Comparison of ENCODE assay signal across 28 mouse cellular contexts in the genomic region with DNA sequence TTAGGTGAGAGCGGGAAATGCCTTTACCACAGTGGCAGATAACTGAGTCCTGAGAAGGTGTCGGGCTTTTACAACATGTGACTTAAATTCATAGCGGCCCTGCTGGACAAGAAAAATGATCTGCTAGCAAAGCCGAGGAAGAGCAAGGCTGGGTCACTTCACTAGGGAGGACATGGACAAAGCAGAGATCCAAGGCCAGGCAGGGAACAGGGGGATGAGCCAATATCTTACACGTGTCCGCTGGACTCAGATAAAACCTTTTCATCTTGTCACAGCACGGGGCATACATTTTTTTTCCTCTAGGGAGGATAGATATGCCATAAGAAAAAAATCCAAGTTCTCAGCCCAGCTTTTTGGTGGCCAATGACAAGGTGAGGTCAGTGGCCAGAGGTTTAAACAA.
A peak's percentile ranks its signal among the peaks of the same experiment; 100 is the strongest.
DNase-seq lines count a peak whose midpoint lies in the region; ATAC-seq and TF ChIP-seq lines count a peak whose summit lies in the region.
"Had no signal": no experiment of that assay in that cellular context is flagged by ENCODE, and none has a peak within 500 bp of the region (broad histone marks: within the 10 kb centered on the region; RNA-seq: fewer than 3 reads in every experiment).

No protein-coding gene starts in this region.

- H3K27ac ChIP-seq in forebrain, embryonic 10.5 days, result peak overlapping the region; percentile 35; the same call in 1 of the 2 replicates
- no peak overlapping the region for H3K27ac ChIP-seq in forebrain, embryonic 13.5 days
- H3K27ac ChIP-seq in lung, embryonic 15.5 days, result 0 out of 2 replicates have a peak overlapping the region, but pooled peaks have one; percentile 20
- H3K27ac ChIP-seq: heart, embryonic 10.5 days; hindbrain, embryonic 14.5 days; macrophage; midbrain, embryonic 10.5 days; neural tube, embryonic 13.5 days had no signal

- TF ChIP-seq CTCF in lung, adult 2 months (IDR thresholded peaks at IDR 0.05; ENCODE audit: insufficient read depth, low read length), result no peak

- no peaks in the 10 kb centered on the region for H3K9me3 ChIP-seq in forebrain, embryonic 10.5 days
- no peaks in the 10 kb centered on the region for H3K9me3 ChIP-seq in forebrain, embryonic 13.5 days (replicated peaks)
- H3K9me3 ChIP-seq in lung, embryonic 15.5 days, result no peaks in the 10 kb centered on the region
- H3K9me3 ChIP-seq: heart, embryonic 10.5 days; midbrain, embryonic 10.5 days; neural tube, embryonic 13.5 days had no signal

- H3K4me2 ChIP-seq in forebrain, embryonic 13.5 days, result no peak overlapping the region
- H3K4me2 ChIP-seq in lung, embryonic 15.5 days, result no peak overlapping the region
- H3K4me2 ChIP-seq: hindbrain, embryonic 14.5 days; liver, embryonic 11.5 days; neural tube, embryonic 13.5 days had no signal

- H3K36me3 ChIP-seq in forebrain, embryonic 10.5 days (replicated peaks), result no peaks in the 10 kb centered on the region
- H3K36me3 ChIP-seq in forebrain, embryonic 13.5 days (ENCODE audit: poor library complexity, severe bottlenecking), result no peaks in the 10 kb centered on the region
- no peaks in the 10 kb centered on the region for H3K36me3 ChIP-seq in lung, embryonic 15.5 days
- H3K36me3 ChIP-seq: heart, embryonic 10.5 days; midbrain, embryonic 10.5 days had no signal

- TF ChIP-seq POLR2A in lung, adult 2 months (IDR thresholded peaks at IDR 0.05; ENCODE audit: borderline replicate concordance, extremely low read depth, low read depth, low read length), result no peak

- no peak overlapping the region for H3K4me3 ChIP-seq in forebrain, embryonic 10.5 days
- H3K4me3 ChIP-seq in forebrain, embryonic 13.5 days, result no peak overlapping the region
- H3K4me3 ChIP-seq in lung, embryonic 15.5 days, result no peak overlapping the region
- no peak overlapping the region for H3K4me3 ChIP-seq in lung, adult 2 months (replicated peaks; ENCODE audit: extremely low read depth, low read depth, low read length)
- H3K4me3 ChIP-seq: erythroblast, embryonic 14.5 days; heart, embryonic 10.5 days; midbrain, embryonic 10.5 days; myocyte; neural tube, embryonic 13.5 days had no signal

- H3K27me3 ChIP-seq in forebrain, embryonic 10.5 days (ENCODE audit: poor library complexity, severe bottlenecking), result no peaks in the 10 kb centered on the region
- no peaks in the 10 kb centered on the region for H3K27me3 ChIP-seq in forebrain, embryonic 13.5 days
- no peaks in the 10 kb centered on the region for H3K27me3 ChIP-seq in lung, embryonic 15.5 days
- H3K27me3 ChIP-seq: neural tube, embryonic 13.5 days had no signal

- no peak for DNase-seq in forebrain, embryonic 10.5 days (ENCODE audit: extremely low spot score, low spot score)
- no peak for DNase-seq in lung, adult 2 months
- DNase-seq in adrenal gland, postnatal 14 days, result peak; percentile 56
- DNase-seq in testis, postnatal 14 days (ENCODE audit: low spot score), result peak; percentile 68
- DNase-seq: cerebellum, adult 11 months; cerebellum, postnatal 10 days; heart, postnatal 4 days; kidney, adult 18-20 months; liver, postnatal 0 days; retina, postnatal 1 day; right cerebral cortex, postnatal 25 days; spleen, adult 18-20 months; thymus, adult 2 months; thymus, postnatal 4 days had no signal

- no peak overlapping the region for H3K9ac ChIP-seq in forebrain, embryonic 13.5 days
- no peak overlapping the region for H3K9ac ChIP-seq in lung, embryonic 15.5 days
- H3K9ac ChIP-seq: hindbrain, embryonic 14.5 days; liver, postnatal 0 days; neural tube, embryonic 13.5 days had no signal

- WGBS in forebrain, embryonic 10.5 days, result 89% methylated on average over 7 of the region's 7 CpGs
- WGBS in forebrain, embryonic 13.5 days, result 89% methylated on average over 7 of the region's 7 CpGs
- 33% methylated on average over 7 of the region's 7 CpGs for WGBS in lung, embryonic 15.5 days
- 51% methylated on average over 7 of the region's 7 CpGs for WGBS in lung, adult 2 months

- ATAC-seq in forebrain, embryonic 13.5 days, result no peak
- no peak for ATAC-seq in lung, embryonic 15.5 days (ENCODE audit: borderline replicate concordance, extremely low read depth, low FRiP score, low TSS enrichment)
- ATAC-seq in megakaryocyte-erythroid progenitor cell, adult 5-6 weeks (replicated peaks; ENCODE audit: low FRiP score, low TSS enrichment, poor library complexity, severe bottlenecking), result no peak
- ATAC-seq: forebrain, embryonic 14.5 days; inflammation-experienced regulatory T-cells, adult 6 months; liver, postnatal 0 days; midbrain, embryonic 16.5 days had no signal

- peaks cover 18% of the 10 kb centered on the region for H3K4me1 ChIP-seq in forebrain, embryonic 10.5 days
- H3K4me1 ChIP-seq in forebrain, embryonic 13.5 days, result 0 out of 2 replicates have a peak, but pooled peaks cover 3% of the 10 kb centered on the region
- H3K4me1 ChIP-seq in lung, embryonic 15.5 days, result peaks cover 15% of the 10 kb centered on the region; the same call in 1 of the 2 replicates
- no peaks in the 10 kb centered on the region for H3K4me1 ChIP-seq in lung, adult 2 months (ENCODE audit: control insufficient read depth, insufficient read depth, low read length)
- H3K4me1 ChIP-seq: heart, embryonic 10.5 days; midbrain, embryonic 10.5 days; neural tube, embryonic 13.5 days had no signal

Comparison
In these comparisons a context has a peak if more than half of its experiments do, and no peak if none do; other contexts are left out.
1. DNase-seq: peak in adrenal gland, postnatal 14 days (single experiment) and testis, postnatal 14 days (single experiment); none in forebrain, embryonic 10.5 days (single experiment) and lung, adult 2 months (single experiment).